Comparison of ENCODE assay signal across 12 mouse cellular contexts in the genomic region with DNA sequence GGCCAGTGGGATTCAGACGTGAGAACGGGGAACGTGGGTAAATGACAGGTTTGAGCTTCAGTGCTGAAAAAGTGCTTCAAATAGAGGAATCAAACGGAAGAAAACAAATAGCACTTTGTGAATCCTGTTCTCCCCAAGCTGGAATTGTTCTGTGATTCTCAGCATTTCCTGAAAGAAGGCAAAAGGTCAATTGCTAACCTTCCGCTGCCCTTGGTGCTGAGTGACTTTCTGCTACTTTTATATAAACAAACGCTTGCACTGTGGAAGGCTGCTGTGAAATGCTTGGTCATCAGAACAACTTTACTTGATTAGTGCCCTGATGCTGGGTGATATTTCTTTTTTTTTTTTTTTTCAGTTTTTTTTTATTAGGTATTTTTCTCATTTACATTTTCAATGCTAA.
DNase-seq lines count a peak whose midpoint lies in the region; ATAC-seq and TF ChIP-seq lines count a peak whose summit lies in the region.
"Had no signal": no experiment of that assay in that cellular context is flagged by ENCODE, and none has a peak within 500 bp of the region (broad histone marks: within the 10 kb centered on the region; RNA-seq: fewer than 3 reads in every experiment).

No protein-coding gene starts in this region.

- 44% methylated on average over 6 of the region's 6 CpGs for WGBS in liver, embryonic 11.5 days
- WGBS in liver, postnatal 0 days (ENCODE audit: insufficient replicate concordance): 54% methylated on average over 6 of the region's 6 CpGs
- 7% methylated on average over 6 of the region's 6 CpGs for WGBS in embryonic facial prominence, embryonic 11.5 days

- DNase-seq in liver, embryonic 11.5 days (ENCODE audit: low spot score): peak; percentile 30
- no peak for DNase-seq in liver, postnatal 0 days
- DNase-seq in R1 (ENCODE audit: low read depth, low spot score): peak; percentile 45
- DNase-seq in embryonic facial prominence, embryonic 11.5 days (ENCODE audit: low spot score): peak; percentile 55
- DNase-seq in kidney, postnatal 14 days: peak; percentile 55
- no peak for DNase-seq in spleen, postnatal 4 days (ENCODE audit: low spot score in 2 of 2)
- DNase-seq in spleen, adult 12 weeks (ENCODE audit: low spot score): no peak
- DNase-seq: cerebellum, postnatal 10 days; gastrocnemius, postnatal 10 days; right cerebral cortex, postnatal 14 days had no signal

- no peak for TF ChIP-seq CTCF in liver, postnatal 0 days (IDR thresholded peaks at IDR 0.05; ENCODE audit: low read depth)

- no peak overlapping the region for H3K27ac ChIP-seq in liver, embryonic 11.5 days (ENCODE audit: low read depth, low read length)
- no peak overlapping the region for H3K27ac ChIP-seq in liver, postnatal 0 days (ENCODE audit: low read depth)
- no peak overlapping the region for H3K27ac ChIP-seq in embryonic facial prominence, embryonic 11.5 days (replicated peaks; ENCODE audit: low read depth, low read length)
- H3K27ac ChIP-seq: heart, embryonic 13.5 days; neural tube, embryonic 13.5 days had no signal

- no peak overlapping the region for H3K9ac ChIP-seq in liver, embryonic 11.5 days (ENCODE audit: low read depth, low read length)
- no peak overlapping the region for H3K9ac ChIP-seq in liver, postnatal 0 days (replicated peaks)
- H3K9ac ChIP-seq in embryonic facial prominence, embryonic 11.5 days (replicated peaks; ENCODE audit: low read length): no peak overlapping the region
- H3K9ac ChIP-seq: heart, embryonic 13.5 days; neural tube, embryonic 13.5 days had no signal

- H3K4me1 ChIP-seq in liver, embryonic 11.5 days (replicated peaks; ENCODE audit: control insufficient read depth, insufficient read depth, low read length): no peaks in the 10 kb centered on the region; the same call in 1 of the 2 replicates
- no peaks in the 10 kb centered on the region for H3K4me1 ChIP-seq in liver, postnatal 0 days (ENCODE audit: insufficient read depth)
- H3K4me1 ChIP-seq in embryonic facial prominence, embryonic 11.5 days (ENCODE audit: control insufficient read depth, insufficient read depth, low read length): no peaks in the 10 kb centered on the region
- H3K4me1 ChIP-seq: heart, embryonic 13.5 days had no signal

- H3K36me3 ChIP-seq in liver, embryonic 11.5 days (ENCODE audit: control insufficient read depth, insufficient read depth, low read length): no peaks in the 10 kb centered on the region
- no peaks in the 10 kb centered on the region for H3K36me3 ChIP-seq in liver, postnatal 0 days (replicated peaks; ENCODE audit: insufficient read depth, low read length)
- H3K36me3 ChIP-seq in embryonic facial prominence, embryonic 11.5 days (replicated peaks; ENCODE audit: control insufficient read depth, insufficient read depth, low read depth, low read length): no peaks in the 10 kb centered on the region
- H3K36me3 ChIP-seq: heart, embryonic 13.5 days; neural tube, embryonic 13.5 days had no signal

- TF ChIP-seq EP300 in liver, postnatal 0 days (IDR thresholded peaks at IDR 0.05; ENCODE audit: low read depth): no peak

- H3K4me3 ChIP-seq in liver, embryonic 11.5 days (ENCODE audit: low read depth, low read length): no peak overlapping the region
- no peak overlapping the region for H3K4me3 ChIP-seq in liver, postnatal 0 days (ENCODE audit: low read depth, low read length)
- H3K4me3 ChIP-seq in embryonic facial prominence, embryonic 11.5 days (ENCODE audit: low read depth, low read length): no peak overlapping the region
- H3K4me3 ChIP-seq: heart, embryonic 13.5 days; neural tube, embryonic 13.5 days had no signal

- no peak for ATAC-seq in liver, embryonic 11.5 days (replicated peaks; ENCODE audit: low FRiP score)
- ATAC-seq in liver, postnatal 0 days: no peak
- ATAC-seq in embryonic facial prominence, embryonic 11.5 days (replicated peaks; ENCODE audit: insufficient number of reproducible peaks, low FRiP score, low TSS enrichment, low read depth): no peak

- H3K4me2 ChIP-seq in liver, embryonic 11.5 days: no peak overlapping the region
- H3K4me2 ChIP-seq in liver, postnatal 0 days (ENCODE audit: low read depth, low read length): no peak overlapping the region
- no peak overlapping the region for H3K4me2 ChIP-seq in embryonic facial prominence, embryonic 11.5 days (ENCODE audit: low read depth, low read length)
- H3K4me2 ChIP-seq: heart, embryonic 13.5 days; neural tube, embryonic 13.5 days had no signal

- H3K27me3 ChIP-seq in liver, embryonic 11.5 days (replicated peaks; ENCODE audit: control insufficient read depth, insufficient read depth, low read length): no peaks in the 10 kb centered on the region
- H3K27me3 ChIP-seq in liver, postnatal 0 days (ENCODE audit: insufficient read depth, low read length): no peaks in the 10 kb centered on the region
- H3K27me3 ChIP-seq in embryonic facial prominence, embryonic 11.5 days (ENCODE audit: control insufficient read depth, insufficient read depth, low read length): no peaks in the 10 kb centered on the region
- H3K27me3 ChIP-seq: heart, embryonic 13.5 days; neural tube, embryonic 13.5 days had no signal

- no peaks in the 10 kb centered on the region for H3K9me3 ChIP-seq in liver, embryonic 11.5 days (ENCODE audit: control insufficient read depth, low read length)
- no peaks in the 10 kb centered on the region for H3K9me3 ChIP-seq in liver, postnatal 0 days (ENCODE audit: low read length)
- no peaks in the 10 kb centered on the region for H3K9me3 ChIP-seq in embryonic facial prominence, embryonic 11.5 days (replicated peaks; ENCODE audit: control insufficient read depth, low read length)
- H3K9me3 ChIP-seq: heart, embryonic 13.5 days; neural tube, embryonic 13.5 days had no signal

Comparison
In these comparisons a context has a peak if more than half of its experiments do, and no peak if none do; other contexts are left out.
1. DNase-seq: peak in liver, embryonic 11.5 days (single experiment), R1 (single experiment), embryonic facial prominence, embryonic 11.5 days (single experiment) and kidney, postnatal 14 days (single experiment); none in liver, postnatal 0 days (single experiment), spleen, postnatal 4 days (0 of 2) and spleen, adult 12 weeks (single experiment).